Mouse (Mus musculus) liver, embryonic 16.5 days (tissue): ENCODE measurements at regions not wholly inside any gene's neighbourhood (a gene's known extent, or its start where the extent isn't known, plus 50 kb on each side); places are given as distances from the start of the nearest gene placed in this dataset.

Experiments
- ATAC-seq: fragments of 200-750 bp; cut with Nextera tagmentation; 2 replicates; pipeline ENCODE4 v1.8.0; 2017; ENCODE audit warnings: low read depth, mild to moderate bottlenecking, moderate number of reproducible peaks, moderate library complexity
- H3K27ac ChIP-seq: fragments of 300-500 bp; sonication (generic); 2 replicates; pipeline ENCODE4 v1.5.1; 2014; ENCODE audit warnings: mild to moderate bottlenecking, low read length
- H3K27me3 ChIP-seq: fragments of 300-500 bp; sonication (generic); 2 replicates; pipeline ENCODE4 v1.6.1; 2014; ENCODE audit warnings: low read depth, low read length, mixed read lengths; ENCODE audit not compliant: control insufficient read depth, insufficient read depth
- H3K36me3 ChIP-seq: fragments of 300-500 bp; sonication (generic); 2 replicates; pipeline ENCODE4 v1.6.1; 2014; ENCODE audit warnings: mild to moderate bottlenecking; ENCODE audit not compliant: control insufficient read depth, insufficient read depth
- H3K4me1 ChIP-seq: fragments of 300-500 bp; sonication (generic); 2 replicates; pipeline ENCODE4 v1.6.1; 2014; ENCODE audit warnings: low read depth, low read length, mixed read lengths; ENCODE audit not compliant: control insufficient read depth
- H3K4me2 ChIP-seq: fragments of 300-500 bp; sonication (generic); 2 replicates; pipeline ENCODE4 v1.6.1; 2014; ENCODE audit warnings: low read depth, low read length, mixed read lengths
- H3K4me3 ChIP-seq: fragments of 300-500 bp; sonication (generic); 2 replicates; pipeline ENCODE4 v1.5.1; 2014; ENCODE audit warnings: low read depth, mild to moderate bottlenecking, low read length
- H3K9ac ChIP-seq: fragments of 300-500 bp; sonication (generic); 2 replicates; pipeline ENCODE4 v1.6.1; 2014; ENCODE audit warnings: low read depth, low read length
- H3K9me3 ChIP-seq: fragments of 300-500 bp; sonication (generic); replicated peaks from 2 replicates; pipeline ENCODE4 v1.6.1; 2016; ENCODE audit warnings: low read length; ENCODE audit not compliant: control insufficient read depth
- WGBS: fragments of 180-500 bp; shearing (Covaris S2); extraction: QIAGEN DNeasy Blood & Tissue Kit; methylation state at CpG from one replicate; pipeline ENCODE4 v1.1.7; 2014; ENCODE audit not compliant: insufficient replicate concordance; 5-methylcytosine and 5-hydroxymethylcytosine counted together

DNA sequence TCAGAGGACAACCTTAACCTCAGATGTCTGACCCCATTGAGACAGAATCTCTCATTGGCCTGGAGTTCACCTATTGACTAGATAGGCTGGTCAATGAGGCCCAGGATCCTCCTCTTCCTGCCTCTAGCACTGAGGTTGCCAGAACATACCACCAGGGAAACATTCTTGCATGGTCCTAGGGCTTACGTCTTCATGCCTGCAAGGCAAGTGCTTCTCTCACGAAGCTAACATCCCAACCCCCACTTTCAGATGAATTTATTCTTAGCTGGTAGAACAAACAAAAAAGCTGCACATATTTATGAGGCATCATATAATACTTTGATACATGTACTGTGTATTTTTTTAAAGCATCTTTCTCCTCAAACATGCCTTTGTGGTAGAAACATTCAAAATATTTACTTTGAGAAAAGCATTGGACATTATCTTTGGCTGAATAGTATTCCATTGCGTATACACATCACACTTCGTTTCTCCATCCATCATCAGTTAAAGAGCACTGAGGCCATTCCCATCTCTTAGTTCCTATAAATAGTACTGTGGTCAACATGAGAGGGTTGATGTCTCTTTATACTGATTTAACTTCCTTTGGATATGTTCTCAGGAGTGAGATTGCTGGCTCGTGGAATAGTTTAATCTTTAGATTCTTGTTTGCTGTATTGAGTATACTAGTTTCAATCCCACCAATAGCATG, 72.2 kb upstream of the Tenm4 start:
- ATAC-seq: no peak
- H3K4me2 ChIP-seq: no peak overlapping the region
- no peaks in the 10 kb centered on the region for H3K9me3 ChIP-seq
- no peaks in the 10 kb centered on the region for H3K4me1 ChIP-seq
- no peaks in the 10 kb centered on the region for H3K36me3 ChIP-seq
- no peaks in the 10 kb centered on the region for H3K27me3 ChIP-seq
- no peak overlapping the region for H3K9ac ChIP-seq
- H3K4me3 ChIP-seq: no peak overlapping the region
- H3K27ac ChIP-seq: no peak overlapping the region
- WGBS: 61% methylated on average over 5 of the region's 5 CpGs

DNA sequence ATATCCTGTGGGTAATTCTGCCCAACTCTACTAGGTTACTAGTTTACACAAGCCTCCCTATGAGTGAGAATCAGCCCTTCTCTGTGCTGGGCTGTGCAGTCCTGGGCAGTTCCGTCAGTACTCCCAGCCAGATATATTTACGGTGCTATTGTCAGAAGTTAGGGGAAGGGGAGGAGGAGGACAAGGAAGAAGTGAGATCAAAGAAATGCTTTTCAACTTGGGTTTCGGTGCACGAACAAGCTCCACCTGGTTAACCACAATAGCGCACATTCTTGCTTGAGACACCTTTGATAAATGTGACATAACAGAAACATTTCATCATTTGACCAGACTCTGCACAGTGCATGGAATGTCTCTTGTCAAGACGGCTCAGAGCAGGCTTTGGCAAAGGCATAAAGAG, 68.3 kb upstream of the Tenm4 start:
- ATAC-seq: no peak
- Histone ChIP-seq H3K27me3 (no peaks in the 10 kb centered on the region), H3K4me1 (no peaks in the 10 kb centered on the region), H3K36me3 (no peaks in the 10 kb centered on the region), H3K4me3 (no peak overlapping the region), H3K9ac (no peak overlapping the region), H3K27ac (no peak overlapping the region), H3K4me2 (no peak overlapping the region), H3K9me3 (no peaks in the 10 kb centered on the region)
- 52% methylated on average over 6 of the region's 6 CpGs for WGBS

GRCm38 (mm10) chr7:96108768-96109167, 62.3 kb upstream of the Tenm4 start:
- Histone ChIP-seq H3K27ac (no peak overlapping the region), H3K4me2 (no peak overlapping the region), H3K4me1 (no peaks in the 10 kb centered on the region), H3K9me3 (no peaks in the 10 kb centered on the region), H3K36me3 (no peaks in the 10 kb centered on the region), H3K27me3 (no peaks in the 10 kb centered on the region), H3K4me3 (no peak overlapping the region), H3K9ac (no peak overlapping the region)
- WGBS: 36% methylated on average over 2 of the region's 2 CpGs
- ATAC-seq: no peak

- Histone ChIP-seq H3K27ac (no peak overlapping the region), H3K4me3 (no peak overlapping the region)
- WGBS: 58% methylated on average over 8 of the region's 8 CpGs
Measured at GRCm38 (mm10) chr7:96120142-96120541, 50.9 kb upstream of the Tenm4 start.

More at GRCm38 (mm10) chr7:96120142-96120541, 50.9 kb upstream of the Tenm4 start:
- Histone ChIP-seq H3K4me1 (no peaks in the 10 kb centered on the region), H3K27me3 (no peaks in the 10 kb centered on the region), H3K4me2 (no peak overlapping the region), H3K9me3 (no peaks in the 10 kb centered on the region), H3K36me3 (no peaks in the 10 kb centered on the region), H3K9ac (no peak overlapping the region)
- no peak for ATAC-seq
